Mouse (Mus musculus) hindbrain, postnatal 0 days (tissue): ENCODE measurements around the gene Gm26602. TPM values are rescaled to one million over a fixed set of nuclear protein-coding genes. Genes with fewer than 3 reads are reported as not detected.

Experiments
- ATAC-seq: fragments of 200-750 bp; cut with Nextera tagmentation; 2 replicates; pipeline ENCODE4 v1.8.0; 2017; ENCODE audit warnings: mild to moderate bottlenecking, moderate TSS enrichment, moderate library complexity
- DNase-seq: peaks from one replicate; pipeline ENCODE4 v3.0.0-alpha.2; 2015; ENCODE audit warnings: low spot score
- H3K27ac ChIP-seq: fragments of 300-500 bp; sonication (generic); 2 replicates; pipeline ENCODE4 v1.5.1; 2014; ENCODE audit warnings: mild to moderate bottlenecking
- H3K27me3 ChIP-seq: fragments of 300-500 bp; sonication (generic); 2 replicates; pipeline ENCODE4 v1.6.1; 2014; ENCODE audit warnings: low read length, mixed read lengths; ENCODE audit not compliant: insufficient read depth
- H3K36me3 ChIP-seq: fragments of 300-500 bp; sonication (generic); 2 replicates; pipeline ENCODE4 v1.6.1; 2014; ENCODE audit warnings: low read length, mixed read lengths; ENCODE audit not compliant: insufficient read depth
- H3K4me1 ChIP-seq: fragments of 300-500 bp; sonication (generic); 2 replicates; pipeline ENCODE4 v1.6.1; 2014; ENCODE audit warnings: antibody characterized with exemption, low read length, mixed read lengths; ENCODE audit not compliant: insufficient read depth
- H3K4me2 ChIP-seq: fragments of 300-500 bp; sonication (generic); 2 replicates; pipeline ENCODE4 v1.6.1; 2014; ENCODE audit warnings: low read depth, mild to moderate bottlenecking, low read length, moderate library complexity, mixed read lengths
- H3K4me3 ChIP-seq: fragments of 300-500 bp; sonication (generic); 2 replicates; pipeline ENCODE4 v1.5.1; 2014; ENCODE audit warnings: low read length
- H3K9ac ChIP-seq: fragments of 300-500 bp; sonication (generic); replicated peaks from 2 replicates; pipeline ENCODE4 v1.6.1; 2014; ENCODE audit warnings: mild to moderate bottlenecking, low read length, moderate library complexity, mixed read lengths
- H3K9me3 ChIP-seq: fragments of 300-500 bp; sonication (generic); 2 replicates; pipeline ENCODE4 v1.6.1; 2016; ENCODE audit warnings: low read length, mixed read lengths
- CTCF ChIP-seq: IDR thresholded peaks from 2 replicates; pipeline ENCODE4 v1.5.1; 2016; ENCODE audit warnings: antibody characterized with exemption, control low read depth, low read depth
- WGBS: fragments of 180-500 bp; shearing (Covaris S2); extraction: QIAGEN DNeasy Blood & Tissue Kit; methylation state at CpG from one replicate; pipeline ENCODE4 v1.1.7; 2014; 5-methylcytosine and 5-hydroxymethylcytosine counted together
- polyA plus RNA-seq: library from polyadenylated mRNA; unstranded; fragments of >200 nt; fragmentation: Nextera tagmentation; extraction: Ambion mirVana; gene quantifications from 2 replicates; pipeline ENCODE4 v1.2.1, GENCODE M21; 2015
- total RNA-seq: library from RNA; depleted of rRNA; stranded (reverse); fragments of >200 nt; gene quantifications from 2 replicates; pipeline ENCODE4 v1.2.3, GENCODE M21; 2014

The Gm26602 gene
- total and polyA plus RNA-seq, 2 experiments from 2014 or later, result 17.2 TPM; not detected in 1

DNA sequence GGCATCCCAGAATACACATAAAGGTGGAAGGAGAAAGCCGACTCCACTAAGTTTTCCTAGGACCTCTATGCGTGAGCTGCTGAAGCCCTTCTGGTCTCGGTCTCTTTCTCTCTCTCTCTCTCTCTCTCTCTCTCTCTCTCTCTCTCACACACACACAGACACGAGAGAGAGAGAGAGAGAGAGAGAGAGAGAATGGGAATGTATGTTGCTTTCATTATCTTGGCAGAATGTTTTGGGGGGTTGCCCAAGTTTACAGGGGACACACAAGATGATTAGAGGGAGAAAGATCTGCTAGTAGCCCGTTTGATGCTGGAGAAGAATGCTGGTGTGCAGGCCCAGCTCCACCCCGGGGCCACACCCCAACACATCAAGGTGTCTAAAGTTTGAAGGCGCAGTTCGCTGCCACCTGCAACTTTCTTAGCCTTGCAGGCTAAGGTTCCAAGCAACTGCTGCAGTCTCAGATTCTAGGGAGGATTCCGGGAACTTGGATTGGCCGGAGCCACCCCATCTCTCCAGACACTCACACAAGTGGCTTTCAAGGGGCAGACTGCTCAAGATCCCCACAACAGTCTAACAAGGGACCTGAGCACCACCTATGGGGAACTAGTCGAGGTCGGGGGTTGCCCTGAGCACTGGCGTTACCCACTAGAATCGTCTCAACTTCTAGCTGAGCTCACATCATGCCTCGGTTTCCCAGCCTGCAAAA lies 15.3 kb downstream of the Gm26602 start:
- Histone ChIP-seq H3K9ac (peak overlapping the region; percentile 76), H3K4me2 (peak overlapping the region; percentile 96), H3K27ac (peak overlapping the region; percentile 88; the same call in 1 of the 2 replicates), H3K9me3 (no peaks in the 10 kb centered on the region), H3K36me3 (no peaks in the 10 kb centered on the region), H3K4me1 (0 out of 2 replicates have a peak, but pooled peaks cover 9% of the 10 kb centered on the region), H3K27me3 (peaks cover 23% of the 10 kb centered on the region), H3K4me3 (peak overlapping the region; percentile 86)
- ATAC-seq, result no peak
- 10% methylated on average over 15 of the region's 15 CpGs for WGBS
- no peak for TF ChIP-seq CTCF
- no peak for DNase-seq

DNA sequence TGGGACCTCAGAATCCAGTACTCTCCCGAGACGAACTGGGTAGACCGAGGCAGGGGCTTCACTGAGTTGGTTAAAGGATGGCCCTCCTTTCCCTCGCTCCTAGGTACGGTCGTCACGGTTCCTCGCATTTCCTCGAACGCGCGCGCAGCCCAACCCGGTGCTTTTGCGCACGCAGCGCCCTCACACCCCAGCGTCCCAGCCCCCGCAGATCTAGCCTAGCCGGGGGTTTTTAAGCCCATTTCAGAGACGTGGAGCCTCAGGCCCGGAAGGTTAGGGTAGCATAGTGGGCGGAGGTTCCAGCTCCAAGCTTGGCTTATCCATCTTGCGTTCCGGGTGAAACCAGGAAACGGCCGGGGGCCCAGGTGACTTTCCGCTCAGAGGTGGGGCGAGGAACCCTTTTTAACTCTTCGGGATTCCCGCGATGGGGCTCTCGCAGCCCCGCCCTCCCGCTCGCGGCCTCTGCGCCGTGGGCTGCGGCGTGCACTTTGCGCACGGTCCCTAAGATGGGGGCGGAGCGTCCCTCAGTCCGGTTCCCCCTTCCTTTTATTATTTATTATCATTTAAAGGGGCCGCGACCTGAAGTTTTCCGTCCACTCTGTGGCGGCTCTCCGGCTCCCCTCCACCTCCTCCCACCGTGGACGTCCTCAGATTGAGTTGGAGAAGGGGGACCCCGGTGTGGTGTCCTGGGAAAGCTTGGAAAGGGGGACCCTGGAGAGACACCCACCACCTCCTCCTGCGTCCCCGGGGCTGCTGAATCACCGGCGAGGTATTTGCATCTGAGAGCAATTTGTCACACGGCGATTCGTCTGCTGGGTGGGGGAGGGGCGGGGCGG lies 16.1 kb downstream of the Gm26602 start, which contains the start of gene Arid3a:
Gene Arid3a, plus strand, starts transcription at position 553 of the 833 bp plus-strand sequence.
- Histone ChIP-seq H3K27ac (peak within 1 kb of the TSS; percentile 88), H3K27me3 (peaks cover 17% of the 10 kb centered on the region), H3K9me3 (no peaks in the 10 kb centered on the region), H3K4me1 (0 out of 2 replicates have a peak, but pooled peaks cover 4% of the 10 kb centered on the region), H3K9ac (peak within 1 kb of the TSS; percentile 76), H3K4me2 (peak within 1 kb of the TSS; percentile 96), H3K36me3 (no peaks in the 10 kb centered on the region), H3K4me3 (peak within 1 kb of the TSS; percentile 86)
- WGBS, result under 1% methylated on average over 63 of the region's 63 CpGs
- TF ChIP-seq CTCF, result no peak; the same call in 1 of the 2 replicates
- DNase-seq, result peak; percentile 95
- peak; percentile 80 for ATAC-seq

DNA sequence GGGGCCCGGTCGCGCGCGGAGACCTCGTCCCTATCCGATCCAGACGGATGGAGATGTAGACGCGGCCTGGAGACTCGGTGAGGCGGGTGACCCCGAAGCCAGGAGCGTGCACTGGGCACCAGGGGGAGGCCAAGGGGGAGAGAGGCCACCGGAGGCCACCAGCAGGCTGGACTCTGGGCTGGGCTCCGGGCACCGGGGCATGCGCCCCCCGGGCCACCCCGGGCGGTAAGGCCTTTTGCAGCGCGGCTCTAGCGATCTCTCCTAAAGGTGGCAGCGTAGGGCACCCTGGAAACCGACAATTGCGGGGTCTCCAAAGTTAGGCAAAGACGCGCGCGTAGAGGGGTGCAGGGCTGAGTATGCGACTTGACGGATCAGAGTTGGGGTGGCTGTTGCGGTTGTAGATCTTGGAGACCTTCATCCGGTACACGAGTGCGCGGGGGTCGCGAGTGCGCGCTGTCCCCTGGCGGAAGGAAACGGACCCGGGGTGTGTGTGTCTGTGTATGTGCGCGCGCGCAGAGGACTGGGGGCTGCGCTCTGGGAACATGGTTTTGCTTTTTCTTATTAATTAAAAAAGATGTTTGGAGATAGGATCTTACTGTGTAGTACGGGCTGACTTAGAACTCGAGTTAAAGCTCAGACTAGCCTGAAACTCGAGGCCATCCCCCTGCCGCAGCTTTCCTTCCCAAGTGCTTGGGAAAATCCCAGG lies 16.8 kb downstream of the Gm26602 start:
- WGBS, result under 1% methylated on average over 54 of the region's 54 CpGs

DNA sequence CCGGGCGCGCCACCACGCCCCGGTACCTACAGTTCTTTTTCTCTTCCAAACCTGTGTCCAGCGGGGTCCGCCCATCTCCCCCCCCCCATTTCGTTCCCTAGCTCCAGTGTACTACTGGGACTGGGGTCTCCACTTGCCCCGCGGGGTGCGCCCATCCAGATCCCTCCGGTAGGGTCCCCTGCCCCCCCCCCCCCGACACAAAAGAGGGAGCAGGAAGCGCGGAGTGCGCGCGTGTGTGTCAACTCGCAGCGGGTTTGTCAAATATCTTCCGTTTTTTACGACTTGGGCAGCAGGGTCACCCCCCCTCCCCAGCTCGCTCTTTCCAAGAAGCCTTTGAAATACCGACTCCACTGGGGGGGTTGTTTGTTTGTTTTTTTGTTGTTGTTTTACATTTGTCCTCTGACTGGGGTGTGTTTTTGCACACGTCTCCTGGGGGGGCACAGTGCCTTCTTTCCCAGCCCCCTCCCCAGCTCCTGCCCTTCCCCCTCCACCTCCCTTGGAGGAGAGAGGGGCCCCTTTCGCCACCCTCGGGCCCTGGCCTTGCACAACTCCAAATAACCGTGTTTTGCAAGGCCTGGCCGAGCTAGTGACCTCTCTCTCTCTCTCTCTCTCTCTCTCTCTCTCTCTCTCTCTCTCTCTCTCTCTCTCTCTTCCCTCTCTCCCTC lies 17.5 kb downstream of the Gm26602 start:
- Histone ChIP-seq H3K9me3 (no peaks in the 10 kb centered on the region), H3K4me2 (peak overlapping the region; percentile 96), H3K4me3 (peak overlapping the region; percentile 86), H3K9ac (peak overlapping the region; percentile 76), H3K36me3 (no peaks in the 10 kb centered on the region), H3K27ac (peak overlapping the region; percentile 88), H3K27me3 (peaks cover 2% of the 10 kb centered on the region; the same call in 1 of the 2 replicates), H3K4me1 (0 out of 2 replicates have a peak, but pooled peaks cover 9% of the 10 kb centered on the region)
- TF ChIP-seq CTCF, result no peak
- WGBS, result 3% methylated on average over 23 of the region's 29 CpGs
- ATAC-seq, result no peak
- peak; percentile 46 for DNase-seq

More for the DNA sequence above, 16.8 kb downstream of the Gm26602 start:
- H3K27me3 ChIP-seq, result peaks cover 9% of the 10 kb centered on the region
- no peaks in the 10 kb centered on the region for H3K36me3 ChIP-seq
- H3K9me3 ChIP-seq, result no peaks in the 10 kb centered on the region
- peak overlapping the region; percentile 96 for H3K4me2 ChIP-seq
- ATAC-seq (peak; percentile 31), DNase-seq (peak; percentile 60)
- peak overlapping the region; percentile 86 for H3K4me3 ChIP-seq
- H3K4me1 ChIP-seq, result 0 out of 2 replicates have a peak, but pooled peaks cover 3% of the 10 kb centered on the region
- H3K9ac ChIP-seq, result peak overlapping the region; percentile 76
- H3K27ac ChIP-seq, result peak overlapping the region; percentile 88
- peak; percentile 48 for TF ChIP-seq CTCF

DNA sequence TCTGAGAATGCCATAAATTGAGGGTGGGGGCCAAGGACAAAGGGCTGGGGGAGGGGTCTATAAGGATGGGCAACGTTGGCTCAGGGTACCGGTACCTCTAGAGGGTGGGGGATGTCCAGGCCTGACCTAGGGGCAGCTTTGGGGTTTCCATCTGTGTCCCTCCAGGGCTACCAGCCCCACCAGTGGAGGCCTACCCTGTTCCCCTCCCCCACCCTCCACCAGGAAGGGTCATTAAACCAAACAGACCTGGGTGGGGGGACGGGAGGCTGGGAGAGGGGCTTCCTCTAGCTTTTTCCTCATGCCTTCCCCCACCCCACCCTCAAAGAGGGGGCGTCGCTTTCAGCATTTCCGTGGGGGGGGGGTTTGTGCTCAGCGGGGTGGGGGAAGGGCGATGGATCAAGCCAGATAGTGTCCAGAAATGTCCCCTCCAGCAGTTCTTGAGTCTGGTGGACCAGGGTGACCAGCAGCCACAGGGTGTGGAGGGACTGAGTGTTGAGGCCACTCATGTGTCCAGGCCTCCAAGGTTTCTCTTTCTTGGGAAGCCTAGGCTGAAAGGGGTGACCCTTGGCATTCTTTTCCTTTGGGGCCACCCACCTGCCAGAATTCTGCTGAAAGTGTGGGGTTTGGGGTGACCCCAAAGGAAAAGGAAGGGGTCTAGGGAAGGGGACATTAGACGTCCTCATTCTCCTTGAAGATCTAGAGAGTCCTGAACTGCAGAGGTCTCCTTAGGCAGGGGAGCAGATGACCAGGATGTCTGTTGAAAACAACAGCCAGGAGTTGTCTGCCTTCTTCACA lies 18.4 kb downstream of the Gm26602 start:
- H3K27ac ChIP-seq, result peak overlapping the region; percentile 88; the same call in 1 of the 2 replicates
- H3K9me3 ChIP-seq, result no peaks in the 10 kb centered on the region
- H3K4me3 ChIP-seq, result peak overlapping the region; percentile 86
- no peak for DNase-seq
- 0 out of 2 replicates have a peak, but pooled peaks cover 9% of the 10 kb centered on the region for H3K4me1 ChIP-seq
- H3K4me2 ChIP-seq, result peak overlapping the region; percentile 96
- TF ChIP-seq CTCF, result no peak
- WGBS, result 35% methylated on average over 9 of the region's 9 CpGs
- H3K9ac ChIP-seq, result 0 out of 2 replicates have a peak overlapping the region, but pooled peaks have one; percentile 18
- H3K27me3 ChIP-seq, result no peaks in the 10 kb centered on the region
- H3K36me3 ChIP-seq, result no peaks in the 10 kb centered on the region
- ATAC-seq, result no peak
